12 mouse cellular contexts compared by ENCODE assay signal in the genomic region with DNA sequence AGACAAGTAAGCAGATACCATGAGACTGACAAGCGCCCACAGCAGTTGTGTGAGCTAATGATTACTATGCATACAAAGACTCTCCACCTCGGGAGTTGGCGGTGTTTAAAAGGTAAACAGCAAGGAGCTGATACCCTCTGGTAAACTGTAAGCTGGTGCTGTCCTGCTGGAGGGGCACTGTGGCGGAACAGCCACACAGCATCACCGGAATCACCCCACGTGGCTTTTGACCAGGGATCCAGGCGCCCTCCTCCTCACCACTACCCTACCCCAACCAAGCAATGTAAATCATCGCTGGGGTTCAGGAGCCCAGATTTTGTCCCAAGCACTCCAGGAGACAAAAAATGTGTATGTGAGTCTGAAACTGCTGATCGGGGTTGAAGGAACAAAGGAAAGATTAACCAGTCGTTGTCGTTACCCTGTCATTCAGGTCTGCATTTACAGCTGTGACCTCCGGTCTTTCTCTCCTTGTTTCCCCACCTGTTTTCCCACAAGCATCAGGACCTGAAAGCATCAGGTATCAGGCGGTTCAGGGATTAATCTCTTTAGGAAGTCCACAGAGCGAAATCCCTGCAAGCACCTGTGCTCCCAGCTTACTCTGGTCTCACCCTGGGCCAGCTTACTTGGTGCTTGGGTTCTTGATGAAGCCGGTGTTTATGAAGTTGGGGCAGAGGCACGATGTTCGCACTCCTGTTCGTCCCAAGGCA. TPM values are rescaled to one million over a fixed set of nuclear protein-coding genes. Genes with fewer than 3 reads are reported as not detected.
DNase-seq lines count a peak whose midpoint lies in the region; ATAC-seq lines count a peak whose summit lies in the region.
"Had no signal": no experiment of that assay in that cellular context is flagged by ENCODE, and none has a peak within 500 bp of the region (broad histone marks: within the 10 kb centered on the region; RNA-seq: fewer than 3 reads in every experiment).

No protein-coding gene starts in this region.

- peak; percentile 88 for ATAC-seq in kidney, embryonic 14.5 days (ENCODE audit: low FRiP score, low TSS enrichment)
- ATAC-seq in limb, embryonic 13.5 days (ENCODE audit: low FRiP score, low read depth): no peak
- ATAC-seq in neural tube, embryonic 13.5 days (ENCODE audit: low read depth): no peak
- ATAC-seq: activated CD4-positive, CD25-positive, alpha-beta regulatory T cell, adult 4 months had no signal

- H3K36me3 ChIP-seq in kidney, embryonic 14.5 days (ENCODE audit: control insufficient read depth, insufficient read depth, low read length): peaks cover 7% of the 10 kb centered on the region; the same call in 1 of the 2 replicates
- no peaks in the 10 kb centered on the region for H3K36me3 ChIP-seq in forebrain, embryonic 10.5 days (replicated peaks)
- H3K36me3 ChIP-seq in limb, embryonic 13.5 days: no peaks in the 10 kb centered on the region
- H3K36me3 ChIP-seq in neural tube, embryonic 13.5 days: no peaks in the 10 kb centered on the region

- no peaks in the 10 kb centered on the region for H3K4me1 ChIP-seq in kidney, embryonic 14.5 days (ENCODE audit: control insufficient read depth, insufficient read depth, low read length)
- H3K4me1 ChIP-seq in forebrain, embryonic 10.5 days: peaks cover 14% of the 10 kb centered on the region
- H3K4me1 ChIP-seq in limb, embryonic 13.5 days: peaks cover 3% of the 10 kb centered on the region; the same call in 1 of the 2 replicates
- 0 out of 2 replicates have a peak, but pooled peaks cover 5% of the 10 kb centered on the region for H3K4me1 ChIP-seq in neural tube, embryonic 13.5 days (replicated peaks)

- H3K4me3 ChIP-seq in kidney, embryonic 14.5 days (ENCODE audit: low read length): peak overlapping the region; percentile 10; the same call in 1 of the 2 replicates
- peak overlapping the region; percentile 39 for H3K4me3 ChIP-seq in forebrain, embryonic 10.5 days
- no peak overlapping the region for H3K4me3 ChIP-seq in limb, embryonic 13.5 days
- no peak overlapping the region for H3K4me3 ChIP-seq in neural tube, embryonic 13.5 days
- H3K4me3 ChIP-seq: layer of hippocampus, adult 2 months had no signal

- intact Hi-C loops in left cerebral cortex, postnatal 4 days (cut with DNase I): no loop called here

- no peaks in the 10 kb centered on the region for H3K9me3 ChIP-seq in kidney, embryonic 14.5 days (ENCODE audit: control insufficient read depth, low read length)
- no peaks in the 10 kb centered on the region for H3K9me3 ChIP-seq in forebrain, embryonic 10.5 days
- H3K9me3 ChIP-seq in limb, embryonic 13.5 days: no peaks in the 10 kb centered on the region
- H3K9me3 ChIP-seq in neural tube, embryonic 13.5 days: no peaks in the 10 kb centered on the region

- 21% methylated on average over 18 of the region's 18 CpGs for WGBS in kidney, embryonic 14.5 days
- 11% methylated on average over 18 of the region's 18 CpGs for WGBS in forebrain, embryonic 10.5 days
- WGBS in limb, embryonic 13.5 days: 29% methylated on average over 18 of the region's 18 CpGs
- 30% methylated on average over 18 of the region's 18 CpGs for WGBS in neural tube, embryonic 13.5 days

- DNase-seq in kidney, postnatal 25 days: no peak
- no peak for DNase-seq in forebrain, embryonic 10.5 days (ENCODE audit: extremely low spot score, low spot score)
- DNase-seq in left cerebral cortex, postnatal 4 days: no peak
- DNase-seq in right cerebral cortex, postnatal 25 days: no peak
- DNase-seq in B cell, adult 2 months: no peak
- DNase-seq: right cerebral cortex, adult 18-20 months had no signal

- H3K4me2 ChIP-seq in kidney, embryonic 14.5 days (replicated peaks; ENCODE audit: low read depth, low read length): peak overlapping the region; percentile 27
- peak overlapping the region; percentile 41 for H3K4me2 ChIP-seq in limb, embryonic 13.5 days (replicated peaks)
- peak overlapping the region; percentile 33 for H3K4me2 ChIP-seq in neural tube, embryonic 13.5 days

- H3K9ac ChIP-seq in kidney, embryonic 14.5 days (ENCODE audit: low read depth, low read length): 0 out of 2 replicates have a peak overlapping the region, but pooled peaks have one; percentile 23
- H3K9ac ChIP-seq in limb, embryonic 13.5 days: no peak overlapping the region
- peak overlapping the region; percentile 32 for H3K9ac ChIP-seq in neural tube, embryonic 13.5 days

- H3K27me3 ChIP-seq in kidney, embryonic 14.5 days (ENCODE audit: control insufficient read depth, insufficient read depth, low read length): no peaks in the 10 kb centered on the region
- peaks cover 15% of the 10 kb centered on the region for H3K27me3 ChIP-seq in forebrain, embryonic 10.5 days (ENCODE audit: poor library complexity, severe bottlenecking)
- no peaks in the 10 kb centered on the region for H3K27me3 ChIP-seq in limb, embryonic 13.5 days
- H3K27me3 ChIP-seq in neural tube, embryonic 13.5 days: peaks cover 8% of the 10 kb centered on the region; the same call in 1 of the 2 replicates

- H3K27ac ChIP-seq in kidney, embryonic 14.5 days (ENCODE audit: low read depth, low read length): peak overlapping the region; percentile 59; the same call in 1 of the 2 replicates
- H3K27ac ChIP-seq in forebrain, embryonic 10.5 days: peak overlapping the region; percentile 68
- H3K27ac ChIP-seq in limb, embryonic 13.5 days: no peak overlapping the region
- no peak overlapping the region for H3K27ac ChIP-seq in neural tube, embryonic 13.5 days (replicated peaks)
- H3K27ac ChIP-seq: layer of hippocampus, adult 2 months had no signal

RNA-seq across cellular contexts. Expression of a gene that starts 19.0 kb away (rescaled TPM):
- polyA plus RNA-seq in kidney, embryonic 14.5 days (2014; fragmentation: Nextera tagmentation; extraction: Ambion mirVana): 7.3 and 7.9 TPM in 2 replicates
- polyA plus RNA-seq in forebrain, embryonic 10.5 days (2016; fragmentation: Nextera tagmentation; extraction: Ambion mirVana): 1.6 and 2.0 TPM in 2 replicates
- 3.5 TPM in 2 replicates for polyA plus RNA-seq in limb, embryonic 13.5 days (2015; fragmentation: Nextera tagmentation; extraction: Ambion mirVana)
- 2.3 and 2.7 TPM in 2 replicates for polyA plus RNA-seq in neural tube, embryonic 13.5 days (2015; fragmentation: Nextera tagmentation; extraction: Ambion mirVana)
- 10 to 100 TPM; 20.2 to 22.6 TPM for total RNA-seq in left cerebral cortex, postnatal 4 days (2021)

RNA-seq across cellular contexts. Expression of a gene that starts 25.5 kb away (rescaled TPM):
- 0.23 TPM in 1 of 2 replicates, not detected in the other for polyA plus RNA-seq in kidney, embryonic 14.5 days (2014; fragmentation: Nextera tagmentation; extraction: Ambion mirVana)
- polyA plus RNA-seq in forebrain, embryonic 10.5 days (2016; fragmentation: Nextera tagmentation; extraction: Ambion mirVana): not detected in 2 replicates
- polyA plus RNA-seq in limb, embryonic 13.5 days (2015; fragmentation: Nextera tagmentation; extraction: Ambion mirVana): 0.23 TPM in 1 of 2 replicates, not detected in the other
- not detected in 2 replicates for polyA plus RNA-seq in neural tube, embryonic 13.5 days (2015; fragmentation: Nextera tagmentation; extraction: Ambion mirVana)
- not detected for total RNA-seq in left cerebral cortex, postnatal 4 days (2021)
- total RNA-seq: layer of hippocampus, adult 2 months had no signal
- polyA plus RNA-seq: activated CD4-positive, CD25-positive, alpha-beta regulatory T cell, adult 4 months; heart, embryonic 14.5 days had no signal

RNA-seq across cellular contexts. Expression of a gene that starts 43.4 kb away (rescaled TPM):
- polyA plus RNA-seq in kidney, embryonic 14.5 days (2014; fragmentation: Nextera tagmentation; extraction: Ambion mirVana): 57.5 and 58.1 TPM in 2 replicates
- 67.9 TPM in 2 replicates for polyA plus RNA-seq in forebrain, embryonic 10.5 days (2016; fragmentation: Nextera tagmentation; extraction: Ambion mirVana)
- 62.8 and 63.0 TPM in 2 replicates for polyA plus RNA-seq in limb, embryonic 13.5 days (2015; fragmentation: Nextera tagmentation; extraction: Ambion mirVana)
- polyA plus RNA-seq in neural tube, embryonic 13.5 days (2015; fragmentation: Nextera tagmentation; extraction: Ambion mirVana): 65.9 and 76.2 TPM in 2 replicates
- 10 to 100 TPM; 43.9 to 46.7 TPM for total RNA-seq in left cerebral cortex, postnatal 4 days (2021)

Comparison
In these comparisons a context has a peak if more than half of its experiments do, and no peak if none do; other contexts are left out.
1. H3K27ac ChIP-seq: peak in kidney, embryonic 14.5 days (single experiment) and forebrain, embryonic 10.5 days (single experiment); none in limb, embryonic 13.5 days (single experiment) and neural tube, embryonic 13.5 days (single experiment).
2. H3K4me3 ChIP-seq: peak in kidney, embryonic 14.5 days (single experiment) and forebrain, embryonic 10.5 days (single experiment); none in limb, embryonic 13.5 days (single experiment) and neural tube, embryonic 13.5 days (single experiment).
3. Peak in every context shown above with its lines, with median percentiles within 50 percentile points of each other: H3K4me2 ChIP-seq.